Mouse (Mus musculus): Measurements from ENCODE around the gene Tle6. TPM values are rescaled to one million over a fixed set of nuclear protein-coding genes. Genes with fewer than 3 reads are reported as not detected.

Gene Tle6
- polyA plus RNA-seq, 1 experiment from 2014 or later, result 4.2 TPM

DNA sequence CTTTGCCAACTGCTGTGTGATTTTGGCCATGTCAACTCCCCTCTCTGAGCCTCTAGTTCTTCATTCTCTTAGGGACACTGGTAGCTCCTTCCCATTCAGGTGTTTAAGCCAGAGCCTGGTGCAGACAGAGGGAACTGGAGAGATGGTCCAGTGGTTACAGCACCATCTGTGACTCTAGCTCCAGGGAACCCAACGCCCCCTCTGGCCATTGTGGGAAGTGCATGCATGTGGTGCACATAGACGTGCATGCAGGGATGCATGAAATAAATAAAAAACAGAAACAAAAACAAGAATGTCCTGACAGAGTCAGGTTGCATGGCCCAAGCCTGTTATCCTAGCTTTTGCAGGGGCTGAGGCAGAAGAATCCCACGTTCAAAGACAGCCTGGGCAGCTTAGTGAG is 44.6 kb downstream of the Tle6 start:
- Histone ChIP-seq H3K4me3 (no peak overlapping the region), H3K4me2 (no peak overlapping the region), H3K27ac (no peak overlapping the region), H3K4me1 (replicated peaks) (peaks cover 18% of the 10 kb centered on the region), H3K9me3 (no peaks in the 10 kb centered on the region), H3K27me3 (0 out of 2 replicates have a peak, but pooled peaks cover under 1% of the 10 kb centered on the region), H3K36me3 (peaks cover 3% of the 10 kb centered on the region), H3K9ac (no peak overlapping the region)
- 78% methylated on average over 3 of the region's 3 CpGs for WGBS
- ATAC-seq (ENCODE audit: low FRiP score), result no peak

- WGBS, result 84% methylated on average over 6 of the region's 6 CpGs
- H3K4me1 ChIP-seq (replicated peaks), result peaks cover 5% of the 10 kb centered on the region
- no peak for ATAC-seq (ENCODE audit: low FRiP score)
- no peaks in the 10 kb centered on the region for H3K36me3 ChIP-seq
- H3K4me3 ChIP-seq, result no peak overlapping the region
- no peaks in the 10 kb centered on the region for H3K27me3 ChIP-seq
- no peaks in the 10 kb centered on the region for H3K9me3 ChIP-seq
- no peak overlapping the region for H3K9ac ChIP-seq
- H3K4me2 ChIP-seq, result no peak overlapping the region
- H3K27ac ChIP-seq, result no peak overlapping the region
Observed at GRCm38 (mm10) chr10:81553807-81554755, 46.8 kb downstream of the Tle6 start.

DNA sequence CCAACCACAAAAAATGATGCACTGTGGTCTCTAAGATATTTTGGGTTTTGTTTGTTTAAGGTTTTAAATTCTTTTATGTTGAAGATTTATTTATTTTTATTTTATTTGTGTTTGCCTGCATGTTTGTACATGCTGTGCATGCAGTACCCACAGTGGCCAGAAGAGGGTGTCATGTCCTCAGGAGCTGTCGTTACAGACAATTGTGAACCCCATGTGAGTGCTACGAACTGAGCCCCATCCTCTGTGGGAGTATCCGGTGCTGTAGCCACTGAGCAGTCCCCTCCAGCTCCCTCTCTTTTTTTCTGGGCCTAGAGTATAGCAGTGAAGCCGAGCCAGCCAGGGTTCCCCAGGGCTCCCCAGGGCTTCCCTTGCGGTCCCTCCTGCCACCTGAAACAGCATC is 47.6 kb downstream of the Tle6 start:
- Histone ChIP-seq H3K36me3 (no peaks in the 10 kb centered on the region), H3K9me3 (no peaks in the 10 kb centered on the region), H3K4me2 (no peak overlapping the region), H3K9ac (no peak overlapping the region), H3K27me3 (0 out of 2 replicates have a peak, but pooled peaks cover 3% of the 10 kb centered on the region), H3K27ac (no peak overlapping the region), H3K4me1 (replicated peaks) (no peaks in the 10 kb centered on the region), H3K4me3 (no peak overlapping the region)
- ATAC-seq (ENCODE audit: low FRiP score), result no peak
- WGBS, result 86% methylated on average over 5 of the region's 5 CpGs

DNA sequence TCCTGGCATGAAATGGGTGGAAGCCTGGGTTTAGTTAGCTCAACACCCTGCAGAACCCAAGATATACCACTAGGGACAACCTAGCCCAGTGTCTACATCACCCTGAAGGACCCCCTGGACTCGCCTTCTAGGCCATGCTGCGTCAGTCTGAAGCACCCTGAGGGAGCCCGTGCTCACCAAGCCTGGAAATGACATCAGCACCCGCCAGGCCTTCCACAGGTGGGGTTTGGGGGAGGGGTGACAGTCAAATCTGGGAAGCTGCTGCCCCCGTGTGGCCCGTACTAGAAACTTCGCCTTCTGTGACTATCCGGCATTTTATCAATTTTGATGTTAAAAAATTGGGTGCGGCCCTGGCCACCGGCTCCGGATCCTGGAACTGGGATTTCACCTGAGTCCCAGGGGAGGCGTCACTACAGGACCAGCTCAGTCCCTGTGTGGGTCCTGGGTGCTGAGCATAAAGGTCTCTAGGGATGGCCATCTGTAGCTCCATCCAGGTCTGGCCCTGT is 49.2 kb downstream of the Tle6 start:
- Histone ChIP-seq H3K36me3 (no peaks in the 10 kb centered on the region), H3K4me1 (replicated peaks) (no peaks in the 10 kb centered on the region), H3K27me3 (0 out of 2 replicates have a peak, but pooled peaks cover 3% of the 10 kb centered on the region), H3K9me3 (no peaks in the 10 kb centered on the region), H3K9ac (no peak overlapping the region), H3K4me2 (no peak overlapping the region), H3K27ac (no peak overlapping the region), H3K4me3 (no peak overlapping the region)
- peak; percentile 76 for ATAC-seq (ENCODE audit: low FRiP score)
- WGBS, result 6% methylated on average over 12 of the region's 12 CpGs

DNA sequence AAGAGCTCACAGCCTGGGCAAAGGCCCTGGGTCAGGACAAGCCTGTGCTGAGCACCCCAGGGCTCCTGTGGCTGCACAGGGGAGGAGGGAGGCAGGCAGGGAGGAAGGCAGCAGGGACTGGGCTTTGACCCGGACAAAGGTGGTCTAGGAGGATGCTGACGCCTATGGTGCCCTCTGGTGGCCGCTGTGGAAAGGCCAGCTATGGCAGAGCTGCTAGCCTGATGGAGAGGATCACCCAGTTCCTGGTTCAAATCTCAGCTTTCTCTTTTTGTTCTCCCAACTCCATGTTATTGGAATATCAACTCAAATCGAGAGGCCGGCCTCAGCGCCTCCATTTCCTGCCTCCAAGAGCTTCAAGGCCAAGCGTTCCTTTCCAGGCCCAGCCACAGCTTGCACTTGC is 50.6 kb downstream of the Tle6 start:
- WGBS, result 12% methylated on average over 7 of the region's 7 CpGs
- Histone ChIP-seq H3K9me3 (no peaks in the 10 kb centered on the region), H3K4me3 (no peak overlapping the region), H3K4me1 (replicated peaks) (peaks cover 3% of the 10 kb centered on the region; the same call in 1 of the 2 replicates), H3K27ac (no peak overlapping the region), H3K4me2 (no peak overlapping the region), H3K9ac (no peak overlapping the region), H3K36me3 (no peaks in the 10 kb centered on the region), H3K27me3 (0 out of 2 replicates have a peak, but pooled peaks cover 3% of the 10 kb centered on the region)
- ATAC-seq (ENCODE audit: low FRiP score), result no peak

DNA sequence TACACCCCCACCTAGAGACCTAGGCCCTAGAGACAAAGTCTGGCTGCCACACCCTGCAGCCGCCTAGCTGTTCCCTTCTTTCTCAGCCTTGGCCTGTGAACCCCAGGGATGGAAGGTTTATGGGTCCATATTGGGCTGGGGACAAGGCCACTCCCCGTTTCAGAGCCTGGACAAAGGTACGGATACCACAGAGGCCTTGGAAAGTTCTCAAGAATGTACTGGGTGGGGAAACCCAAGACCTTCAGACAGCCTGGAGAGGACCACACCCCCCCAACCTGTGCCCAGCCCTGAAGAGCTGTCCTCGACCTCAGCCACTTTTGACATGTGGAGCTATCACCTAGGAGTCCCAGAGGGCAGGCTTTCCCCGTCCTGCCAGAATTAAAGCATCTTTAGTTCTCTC is 51.9 kb downstream of the Tle6 start:
- H3K4me1 ChIP-seq (replicated peaks), result peaks cover 7% of the 10 kb centered on the region
- H3K27me3 ChIP-seq, result 0 out of 2 replicates have a peak, but pooled peaks cover 3% of the 10 kb centered on the region
- no peaks in the 10 kb centered on the region for H3K36me3 ChIP-seq
- no peak overlapping the region; the same call in 1 of the 2 replicates for H3K9ac ChIP-seq
- H3K9me3 ChIP-seq, result no peaks in the 10 kb centered on the region
- 74% methylated on average over 5 of the region's 5 CpGs for WGBS
- H3K4me3 ChIP-seq, result no peak overlapping the region
- no peak overlapping the region for H3K4me2 ChIP-seq
- no peak for ATAC-seq (ENCODE audit: low FRiP score)
- no peak overlapping the region for H3K27ac ChIP-seq

- no peak for ATAC-seq (ENCODE audit: low FRiP score)
- peaks cover 3% of the 10 kb centered on the region; the same call in 1 of the 2 replicates for H3K36me3 ChIP-seq
- 93% methylated on average over 13 of the region's 13 CpGs for WGBS
- H3K4me3 ChIP-seq, result no peak overlapping the region
- no peak overlapping the region for H3K27ac ChIP-seq
- peaks cover 27% of the 10 kb centered on the region for H3K4me1 ChIP-seq (replicated peaks)
- 0 out of 2 replicates have a peak, but pooled peaks cover 3% of the 10 kb centered on the region for H3K27me3 ChIP-seq
- no peak overlapping the region for H3K4me2 ChIP-seq
- H3K9me3 ChIP-seq, result no peaks in the 10 kb centered on the region
- H3K9ac ChIP-seq, result 0 out of 2 replicates have a peak overlapping the region, but pooled peaks have one; percentile 24
Observed at GRCm38 (mm10) chr10:81546788-81547571, 53.9 kb downstream of the Tle6 start.

- peaks cover 3% of the 10 kb centered on the region; the same call in 1 of the 2 replicates for H3K36me3 ChIP-seq
- H3K9me3 ChIP-seq, result no peaks in the 10 kb centered on the region
- H3K4me2 ChIP-seq, result no peak overlapping the region
- WGBS, result 86% methylated on average over 5 of the region's 5 CpGs
- no peak for ATAC-seq (ENCODE audit: low FRiP score)
- H3K27ac ChIP-seq, result no peak overlapping the region
- H3K4me1 ChIP-seq (replicated peaks), result peaks cover 33% of the 10 kb centered on the region
- no peak overlapping the region for H3K4me3 ChIP-seq
- 0 out of 2 replicates have a peak overlapping the region, but pooled peaks have one; percentile 24 for H3K9ac ChIP-seq
- H3K27me3 ChIP-seq, result 0 out of 2 replicates have a peak, but pooled peaks cover 3% of the 10 kb centered on the region
Observed at GRCm38 (mm10) chr10:81546332-81546731, 54.5 kb downstream of the Tle6 start.

- no peaks in the 10 kb centered on the region for H3K9me3 ChIP-seq
- peak within 1 kb of the TSS; percentile 98 for H3K4me2 ChIP-seq
- peak within 1 kb of the TSS; percentile 97 for H3K4me3 ChIP-seq
- peak within 1 kb of the TSS; percentile 94 for H3K27ac ChIP-seq
- H3K36me3 ChIP-seq, result peaks cover 5% of the 10 kb centered on the region
- H3K4me1 ChIP-seq (replicated peaks), result peaks cover 42% of the 10 kb centered on the region
- 0 out of 2 replicates have a peak, but pooled peaks cover 3% of the 10 kb centered on the region for H3K27me3 ChIP-seq
- 1% methylated on average over 55 of the region's 59 CpGs for WGBS
- ATAC-seq (ENCODE audit: low FRiP score), result peak; percentile 96
- H3K9ac ChIP-seq, result peak within 1 kb of the TSS; percentile 99
Observed at GRCm38 (mm10) chr10:81545161-81545747, 55.6 kb downstream of the Tle6 start, which contains the start of gene Gna11. TSS of gene Gna11 (minus strand) at chr10:81545190.

- Histone ChIP-seq H3K27me3 (0 out of 2 replicates have a peak, but pooled peaks cover 3% of the 10 kb centered on the region), H3K9me3 (no peaks in the 10 kb centered on the region), H3K36me3 (peaks cover 10% of the 10 kb centered on the region), H3K27ac (peak overlapping the region; percentile 94), H3K4me3 (peak overlapping the region; percentile 97), H3K4me2 (peak overlapping the region; percentile 98), H3K4me1 (replicated peaks) (peaks cover 44% of the 10 kb centered on the region), H3K9ac (peak overlapping the region; percentile 99)
- under 1% methylated on average over 69 of the region's 93 CpGs for WGBS
- peak; percentile 11 for ATAC-seq (ENCODE audit: low FRiP score)
Observed at GRCm38 (mm10) chr10:81544296-81545160, 56.3 kb downstream of the Tle6 start.

DNA sequence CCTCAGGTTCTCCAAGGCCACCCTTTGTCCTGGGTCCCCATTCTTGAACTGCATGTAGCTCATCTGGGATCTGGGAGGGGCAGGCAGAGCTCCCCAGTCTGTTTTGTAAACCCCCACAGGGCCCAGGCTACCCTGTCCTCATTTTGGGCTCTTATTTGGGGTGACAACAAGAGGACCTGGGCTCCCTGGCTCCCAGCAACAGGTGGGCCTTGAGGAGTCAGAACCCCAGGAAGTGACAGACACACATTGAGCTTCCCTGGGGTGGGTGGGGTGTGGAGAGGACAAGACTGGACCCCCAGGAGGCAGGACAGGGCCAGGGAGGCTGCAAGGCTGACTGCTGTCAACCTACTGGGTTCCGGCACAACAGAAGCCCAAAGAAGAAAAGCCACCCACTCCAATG is 57.2 kb downstream of the Tle6 start:
- peak overlapping the region; percentile 98 for H3K4me2 ChIP-seq
- peaks cover 17% of the 10 kb centered on the region for H3K36me3 ChIP-seq
- no peaks in the 10 kb centered on the region for H3K27me3 ChIP-seq
- peaks cover 44% of the 10 kb centered on the region for H3K4me1 ChIP-seq (replicated peaks)
- no peak overlapping the region for H3K27ac ChIP-seq
- ATAC-seq (ENCODE audit: low FRiP score), result no peak
- H3K9ac ChIP-seq, result peak overlapping the region; percentile 99
- H3K4me3 ChIP-seq, result peak overlapping the region; percentile 97
- 57% methylated on average over 1 of the region's 1 CpGs for WGBS
- H3K9me3 ChIP-seq, result no peaks in the 10 kb centered on the region
